Mouse (Mus musculus) lung, postnatal 0 days (tissue): ENCODE measurements around the gene Wipi1.
A peak's percentile ranks its signal among the peaks of the same experiment; 100 is the strongest.

ENCODE experiments used
- CTCF ChIP-seq: IDR thresholded peaks from 2 replicates; pipeline ENCODE4 v1.5.1; 2016; ENCODE audit warnings: antibody characterized with exemption, mild to moderate bottlenecking
- EP300 ChIP-seq: IDR thresholded peaks from 2 replicates; pipeline ENCODE4 v1.6.1; 2016; ENCODE audit warnings: antibody characterized with exemption, mild to moderate bottlenecking, control low read depth

DNA sequence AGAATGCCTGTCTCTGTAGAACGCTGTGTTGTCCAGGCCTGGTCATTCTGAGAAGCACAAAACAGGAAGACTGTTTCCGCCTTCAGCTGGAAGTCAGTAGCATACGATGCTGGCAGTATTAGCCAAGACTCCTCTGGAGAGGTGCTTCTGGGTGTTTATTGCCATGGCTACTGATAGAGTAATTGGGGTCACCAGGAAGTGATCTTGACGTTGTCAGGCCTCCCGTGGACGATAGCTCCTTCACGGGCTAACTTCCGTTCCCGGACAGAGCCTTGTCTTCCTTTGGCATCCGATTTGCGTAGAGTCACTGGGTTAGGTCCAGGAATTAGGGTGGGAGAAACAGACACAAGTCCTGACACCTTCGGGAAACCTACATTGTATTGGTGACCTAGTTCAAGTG lies 52.5 kb downstream of the Wipi1 start:
- TF ChIP-seq CTCF: no peak
- TF ChIP-seq EP300: 0 out of 2 replicates have a peak, but pooled peaks have one; percentile 43
